9 mouse cellular contexts compared by ENCODE assay signal in genomic region chr2:158166628-158167027, GRCm38 (mm10). TPM values are rescaled to one million over a fixed set of nuclear protein-coding genes. Genes with fewer than 3 reads are reported as not detected.
A peak's percentile ranks its signal among the peaks of the same experiment; 100 is the strongest.
DNase-seq lines count a peak whose midpoint lies in the region; ATAC-seq and TF ChIP-seq lines count a peak whose summit lies in the region.
"Had no signal": no experiment of that assay in that cellular context is flagged by ENCODE, and none has a peak within 500 bp of the region (broad histone marks: within the 10 kb centered on the region; RNA-seq: fewer than 3 reads in every experiment).

No protein-coding gene starts in this region.

- intact Hi-C loops in left cerebral cortex, postnatal 4 days (cut with DNase I): no loop called here

- TF ChIP-seq EP300 in liver, postnatal 0 days (IDR thresholded peaks at IDR 0.05; ENCODE audit: low read depth): peak; percentile 49; the same call in 1 of the 2 replicates

- no peak overlapping the region for H3K4me2 ChIP-seq in heart, embryonic 14.5 days (ENCODE audit: low read length)
- peak overlapping the region; percentile 36 for H3K4me2 ChIP-seq in liver, postnatal 0 days (ENCODE audit: low read depth, low read length)
- no peak overlapping the region for H3K4me2 ChIP-seq in neural tube, embryonic 15.5 days
- no peak overlapping the region for H3K4me2 ChIP-seq in midbrain, postnatal 0 days (ENCODE audit: low read depth, low read length, poor library complexity, severe bottlenecking)

- no peak overlapping the region for H3K9ac ChIP-seq in heart, embryonic 14.5 days (ENCODE audit: low read length)
- H3K9ac ChIP-seq in liver, postnatal 0 days (replicated peaks): no peak overlapping the region
- H3K9ac ChIP-seq in neural tube, embryonic 15.5 days (replicated peaks): no peak overlapping the region
- H3K9ac ChIP-seq in midbrain, postnatal 0 days (replicated peaks; ENCODE audit: low read length, poor library complexity, severe bottlenecking): no peak overlapping the region

- TF ChIP-seq CTCF in liver, postnatal 0 days (IDR thresholded peaks at IDR 0.05; ENCODE audit: low read depth): no peak
- TF ChIP-seq CTCF in midbrain, postnatal 0 days (IDR thresholded peaks at IDR 0.05): no peak

- H3K36me3 ChIP-seq in heart, embryonic 14.5 days (ENCODE audit: control insufficient read depth, insufficient read depth, low read length): no peaks in the 10 kb centered on the region
- H3K36me3 ChIP-seq in liver, postnatal 0 days (replicated peaks; ENCODE audit: insufficient read depth, low read length): no peaks in the 10 kb centered on the region
- H3K36me3 ChIP-seq in splenic B cell, adult 2 months (ENCODE audit: control insufficient read depth, insufficient read depth, low read length, poor library complexity, severe bottlenecking): no peaks in the 10 kb centered on the region
- H3K36me3 ChIP-seq in neural tube, embryonic 15.5 days: no peaks in the 10 kb centered on the region
- H3K36me3 ChIP-seq in midbrain, postnatal 0 days (ENCODE audit: insufficient read depth, low read length): no peaks in the 10 kb centered on the region
- H3K36me3 ChIP-seq: G1E had no signal

- H3K27me3 ChIP-seq in heart, embryonic 14.5 days (ENCODE audit: control insufficient read depth, insufficient read depth, low read length): no peaks in the 10 kb centered on the region
- no peaks in the 10 kb centered on the region for H3K27me3 ChIP-seq in liver, postnatal 0 days (ENCODE audit: insufficient read depth, low read length)
- H3K27me3 ChIP-seq in splenic B cell, adult 2 months (ENCODE audit: control insufficient read depth, insufficient read depth, low read length, poor library complexity, severe bottlenecking): no peaks in the 10 kb centered on the region
- no peaks in the 10 kb centered on the region for H3K27me3 ChIP-seq in neural tube, embryonic 15.5 days (replicated peaks)
- no peaks in the 10 kb centered on the region for H3K27me3 ChIP-seq in midbrain, postnatal 0 days (ENCODE audit: insufficient read depth, low read length)

- no peak for ATAC-seq in heart, embryonic 14.5 days (ENCODE audit: insufficient number of reproducible peaks, insufficient read depth, low FRiP score, low read depth)
- peak; percentile 41 for ATAC-seq in liver, postnatal 0 days
- ATAC-seq in neural tube, embryonic 15.5 days (ENCODE audit: low FRiP score): no peak
- ATAC-seq in midbrain, postnatal 0 days (ENCODE audit: low FRiP score): no peak

- H3K9me3 ChIP-seq in heart, embryonic 14.5 days (ENCODE audit: control insufficient read depth, low read length): no peaks in the 10 kb centered on the region
- no peaks in the 10 kb centered on the region for H3K9me3 ChIP-seq in liver, postnatal 0 days (ENCODE audit: low read length)
- H3K9me3 ChIP-seq in neural tube, embryonic 15.5 days (replicated peaks): no peaks in the 10 kb centered on the region
- H3K9me3 ChIP-seq in midbrain, postnatal 0 days (ENCODE audit: low read length): no peaks in the 10 kb centered on the region
- H3K9me3 ChIP-seq: G1E had no signal

- H3K27ac ChIP-seq in heart, embryonic 14.5 days (replicated peaks in 1 of 2; ENCODE audit: control insufficient read depth in 1 of 2, insufficient read depth in 1 of 2, low read depth in 2 of 2, low read length in 2 of 2): peak overlapping the region; percentile 36 to 53; a peak in 3 of 4 replicates
- H3K27ac ChIP-seq in liver, postnatal 0 days (ENCODE audit: low read depth): peak overlapping the region; percentile 77
- H3K27ac ChIP-seq in neural tube, embryonic 15.5 days (replicated peaks): no peak overlapping the region
- no peak overlapping the region for H3K27ac ChIP-seq in midbrain, postnatal 0 days (ENCODE audit: low read depth, low read length)

- H3K4me1 ChIP-seq in heart, embryonic 14.5 days (ENCODE audit: control insufficient read depth in 2 of 2, insufficient read depth in 2 of 2, low read length in 2 of 2): peaks cover 27 to 38% of the 10 kb centered on the region in 2 experiments
- H3K4me1 ChIP-seq in liver, postnatal 0 days (ENCODE audit: insufficient read depth): peaks cover 51% of the 10 kb centered on the region
- peaks cover 7% of the 10 kb centered on the region; the same call in 1 of the 2 replicates for H3K4me1 ChIP-seq in neural tube, embryonic 15.5 days
- H3K4me1 ChIP-seq in midbrain, postnatal 0 days (ENCODE audit: insufficient read depth, low read length): no peaks in the 10 kb centered on the region

- 78% methylated on average over 7 of the region's 7 CpGs for WGBS in heart, embryonic 14.5 days
- 30% methylated on average over 7 of the region's 7 CpGs for WGBS in liver, postnatal 0 days (ENCODE audit: insufficient replicate concordance)
- WGBS in neural tube, embryonic 15.5 days: 89% methylated on average over 7 of the region's 7 CpGs
- WGBS in midbrain, postnatal 0 days: 83% methylated on average over 7 of the region's 7 CpGs

- DNase-seq in heart, adult 11 months: peak; percentile 98
- no peak for DNase-seq in heart, postnatal 4 days
- peak; percentile 64 for DNase-seq in liver, postnatal 0 days
- DNase-seq in splenic B cell, adult 2 months (ENCODE audit: low read depth, low spot score): peak; percentile 85
- no peak for DNase-seq in midbrain, postnatal 0 days (ENCODE audit: low spot score)
- no peak for DNase-seq in left cerebral cortex, postnatal 4 days

- no peak overlapping the region for H3K4me3 ChIP-seq in heart, embryonic 14.5 days (ENCODE audit: control insufficient read depth in 1 of 2, insufficient read depth in 1 of 2, low read depth in 1 of 2, low read length in 2 of 2)
- no peak overlapping the region for H3K4me3 ChIP-seq in liver, postnatal 0 days (ENCODE audit: low read depth, low read length)
- no peak overlapping the region for H3K4me3 ChIP-seq in neural tube, embryonic 15.5 days (replicated peaks)
- H3K4me3 ChIP-seq in midbrain, postnatal 0 days (ENCODE audit: low read depth, low read length): no peak overlapping the region

RNA-seq across cellular contexts. Expression of gene Tgm2, which starts 20.4 kb away (rescaled TPM):
- total RNA-seq in heart, postnatal 4 days (2021): 100 to 1,000 TPM; 254 to 273 TPM
- polyA plus RNA-seq in heart, embryonic 14.5 days (2014; fragmentation: Nextera tagmentation; extraction: Ambion mirVana): 140 and 160 TPM in 2 replicates
- polyA plus RNA-seq in liver, postnatal 0 days (2015; fragmentation: Nextera tagmentation; extraction: Ambion mirVana): 44.4 and 59.7 TPM in 2 replicates
- 7.8 and 13.9 TPM in 2 replicates for polyA plus RNA-seq in neural tube, embryonic 15.5 days (2015; fragmentation: Nextera tagmentation; extraction: Ambion mirVana)
- total RNA-seq in midbrain, postnatal 0 days (2014; rRNA removed): 13.3 and 16.0 TPM in 2 replicates
- polyA plus RNA-seq in midbrain, postnatal 0 days (2015; fragmentation: Nextera tagmentation; extraction: Ambion mirVana): 6.8 and 8.6 TPM in 2 replicates
- total RNA-seq in left cerebral cortex, postnatal 4 days (2021): 1 to 10 TPM; 7.0 to 9.7 TPM

Comparison
In these comparisons a context has a peak if more than half of its experiments do, and no peak if none do; other contexts are left out.
1. DNase-seq: peak in heart, adult 11 months (single experiment), liver, postnatal 0 days (single experiment) and splenic B cell, adult 2 months (single experiment); none in heart, postnatal 4 days (single experiment), midbrain, postnatal 0 days (single experiment) and left cerebral cortex, postnatal 4 days (single experiment).
2. H3K27ac ChIP-seq: peak in heart, embryonic 14.5 days (2 of 2) and liver, postnatal 0 days (single experiment); none in neural tube, embryonic 15.5 days (single experiment) and midbrain, postnatal 0 days (single experiment).